Mouse (Mus musculus) lung, adult 2 months (tissue): ENCODE data around the gene Mark2. TPM values are rescaled to one million over a fixed set of nuclear protein-coding genes. Genes with fewer than 3 reads are reported as not detected.

Source experiments
- DNase-seq: peaks from one replicate; pipeline ENCODE4 v3.0.0; 2022
- H3K4me1 ChIP-seq: fragments of 200-500 bp; 2 replicates; pipeline ENCODE4 v1.6.1; 2011; ENCODE audit warnings: low read length; ENCODE audit not compliant: control insufficient read depth, insufficient read depth
- H3K4me3 ChIP-seq: fragments of 200-500 bp; replicated peaks from 2 replicates; pipeline ENCODE3; 2011; ENCODE audit warnings: low read depth, mild to moderate bottlenecking, control low read depth, low read length; ENCODE audit errors: extremely low read depth
- CTCF ChIP-seq: fragments of 200-500 bp; IDR thresholded peaks from 2 replicates; pipeline ENCODE4 v1.5.1; 2011; ENCODE audit warnings: mild to moderate bottlenecking, low read length, control low read depth; ENCODE audit not compliant: insufficient read depth
- POLR2A ChIP-seq: fragments of 200-500 bp; IDR thresholded peaks from 2 replicates; pipeline ENCODE4 v1.6.1; 2011; ENCODE audit warnings: low read depth, mild to moderate bottlenecking, control low read depth, low read length, borderline replicate concordance; ENCODE audit errors: extremely low read depth
- WGBS: fragments of 180-500 bp; shearing (Covaris S2); methylation state at CpG from one replicate; pipeline ENCODE4 v1.1.7; 2018; 5-methylcytosine and 5-hydroxymethylcytosine counted together
- polyA plus RNA-seq: library from polyadenylated mRNA; depleted of rRNA; stranded (reverse); fragments of >200 nt; gene quantifications from 2 replicates; pipeline ENCODE4 v1.2.3, GENCODE M21; 2012

Gene Mark2
- polyA plus RNA-seq, 1 experiment = 94.1 TPM

DNA sequence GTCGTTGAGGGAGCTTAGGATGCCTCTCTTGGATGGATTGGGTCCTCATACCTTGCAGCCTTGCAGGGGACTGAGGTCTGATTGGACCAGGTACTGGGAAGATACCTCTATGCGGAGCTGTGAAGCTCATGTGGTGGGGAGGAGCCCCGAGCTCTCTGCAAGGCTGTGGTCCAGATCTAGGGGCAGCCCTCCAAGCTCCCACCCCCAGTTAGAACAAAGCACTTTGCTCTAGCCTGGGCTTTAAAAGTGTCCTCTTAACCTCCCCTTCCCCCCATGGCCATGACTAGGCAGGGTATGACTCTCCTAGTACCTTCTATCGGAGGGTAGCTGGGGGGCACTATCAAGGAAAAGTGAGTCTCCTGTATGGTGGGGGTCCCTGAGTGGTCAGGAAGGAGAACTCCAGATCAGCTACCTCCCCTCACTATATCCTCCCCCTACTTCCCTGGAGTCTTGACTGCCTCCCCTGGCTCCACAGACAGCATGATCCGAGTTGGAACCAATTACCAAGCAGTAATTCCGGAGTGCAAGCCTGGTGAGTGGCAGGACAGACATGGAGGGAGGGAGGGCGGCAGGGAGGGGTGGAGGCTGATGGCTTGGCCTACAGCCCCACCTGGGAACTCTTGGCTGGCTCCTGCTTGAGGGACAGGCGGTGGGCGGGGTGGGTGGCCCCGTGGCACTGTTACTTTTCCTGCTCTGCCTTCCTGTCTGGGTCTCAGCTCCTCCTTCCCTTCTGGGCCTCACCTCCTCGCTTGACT, 72.2 kb downstream of the Mark2 start:
- DNase-seq = no peak
- TF ChIP-seq CTCF (no peak), POLR2A (no peak)
- H3K4me1 ChIP-seq = peaks cover 7% of the 10 kb centered on the region
- WGBS = 30% methylated on average over 11 of the region's 11 CpGs
- H3K4me3 ChIP-seq = no peak overlapping the region

DNA sequence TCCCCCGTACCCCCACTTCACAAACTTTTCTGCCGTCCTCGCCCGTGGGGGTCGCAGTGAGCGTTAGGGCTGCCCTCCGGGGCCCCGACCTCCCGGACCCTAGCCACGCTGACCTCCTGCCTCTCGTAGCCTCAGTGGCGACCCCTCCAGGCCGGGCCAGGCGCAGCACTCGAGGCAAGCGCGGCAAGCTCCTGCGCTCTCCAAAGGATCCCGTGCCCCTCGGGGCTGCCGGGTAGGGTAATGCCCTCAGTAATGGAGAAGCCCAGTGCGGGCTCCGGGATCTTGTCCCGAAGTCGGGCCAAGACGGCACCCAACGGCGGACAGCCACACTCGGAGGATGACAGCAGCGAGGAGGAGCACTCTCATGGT, 73.0 kb downstream of the Mark2 start:
- TF ChIP-seq CTCF = peak; percentile 49; the same call in 1 of the 2 replicates
- no peak for TF ChIP-seq POLR2A
- H3K4me1 ChIP-seq = peaks cover 7% of the 10 kb centered on the region
- DNase-seq = peak; percentile 70
- under 1% methylated on average over 30 of the region's 30 CpGs for WGBS
- peak overlapping the region; percentile 59 for H3K4me3 ChIP-seq

DNA sequence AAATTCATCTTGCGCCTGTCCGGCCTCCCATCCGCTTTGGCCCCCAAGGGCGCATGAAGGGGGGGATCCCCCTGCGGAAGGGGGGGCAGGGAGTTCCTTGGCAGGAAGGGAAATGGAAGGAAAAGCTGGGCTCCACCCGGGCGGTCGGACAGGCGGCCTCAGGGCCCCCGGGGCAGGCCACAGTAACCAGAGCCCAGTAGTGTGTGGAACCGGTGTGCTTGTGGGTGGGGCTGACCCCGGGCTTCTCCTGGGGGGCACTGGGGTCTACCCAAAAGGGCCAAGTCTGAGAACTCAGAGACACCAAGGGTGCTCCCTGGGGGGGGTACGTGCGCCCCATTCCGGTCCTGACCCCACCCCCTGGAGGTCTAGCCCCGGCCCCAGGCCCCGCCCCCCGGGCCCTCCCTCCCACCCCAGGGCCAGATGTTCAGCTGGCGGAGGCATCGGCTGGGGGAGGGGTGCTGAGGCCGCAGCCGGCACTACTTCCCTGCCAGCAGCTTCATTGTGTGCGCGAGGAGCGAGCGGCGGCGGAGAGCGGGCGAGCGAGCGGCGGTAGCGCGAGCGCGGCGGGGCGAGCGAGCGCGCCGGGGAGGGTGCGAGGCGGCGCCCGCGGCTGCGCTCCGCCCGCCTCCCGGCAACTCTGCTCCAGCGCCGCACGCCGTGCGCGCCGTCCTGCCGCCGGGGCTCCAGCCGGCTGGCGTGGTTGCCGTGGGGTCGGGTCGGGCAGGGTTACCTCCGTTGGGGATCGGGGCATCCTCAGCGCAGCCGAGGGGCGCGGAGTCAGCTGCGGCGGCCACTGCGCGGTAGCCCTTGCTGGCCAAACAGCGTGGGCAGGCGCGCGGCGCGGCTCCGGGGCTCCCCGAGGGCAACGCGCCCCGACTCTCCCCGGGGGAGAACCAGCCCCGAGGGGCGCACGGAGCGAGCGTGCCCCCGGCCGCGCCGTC, 73.6 kb downstream of the Mark2 start:
- DNase-seq = peak; percentile 71
- WGBS = under 1% methylated on average over 79 of the region's 97 CpGs
- H3K4me1 ChIP-seq = peaks cover 7% of the 10 kb centered on the region
- peak overlapping the region; percentile 59 for H3K4me3 ChIP-seq
- no peak for TF ChIP-seq POLR2A
- no peak for TF ChIP-seq CTCF

DNA sequence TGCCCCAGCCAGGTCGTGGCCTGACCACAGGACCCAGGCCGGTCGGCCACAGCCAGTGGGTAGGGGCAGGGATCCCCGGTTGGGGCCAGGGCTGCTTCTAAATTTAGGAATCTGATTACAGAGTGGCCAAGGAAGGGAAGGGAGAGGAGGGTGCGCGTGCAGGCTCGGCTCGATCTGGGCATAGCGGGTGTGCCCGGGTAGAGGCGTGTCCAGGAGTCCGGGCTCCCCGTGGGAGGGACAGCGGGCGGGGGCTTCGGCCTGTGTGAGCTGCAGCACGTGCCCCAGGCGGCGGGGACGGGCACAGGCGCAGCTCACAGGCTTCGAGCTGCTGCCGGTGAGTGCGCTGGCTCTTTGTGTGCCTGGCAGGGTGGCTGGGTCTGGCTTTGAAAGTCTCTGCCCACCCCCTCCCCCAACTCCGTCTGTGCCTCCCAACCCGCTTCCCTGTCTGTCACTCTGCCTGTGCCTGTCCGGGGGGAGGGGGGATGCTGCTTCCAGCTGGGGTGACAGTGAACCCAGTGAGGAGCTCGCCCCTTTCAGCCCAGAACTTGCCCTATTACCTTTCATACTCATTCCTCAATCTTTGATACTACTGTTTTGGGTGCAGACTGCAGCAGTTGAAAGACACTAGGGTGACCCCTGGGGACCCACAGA, 74.4 kb downstream of the Mark2 start, which contains the start of gene Rcor2:
TSS of gene Rcor2 (plus strand) at position 235 of the 651 bp plus-strand sequence.
- H3K4me1 ChIP-seq = peaks cover 7% of the 10 kb centered on the region
- WGBS = 3% methylated on average over 28 of the region's 28 CpGs
- DNase-seq = peak; percentile 59
- TF ChIP-seq POLR2A (no peak), CTCF (no peak)
- H3K4me3 ChIP-seq = peak within 1 kb of the TSS; percentile 59

DNA sequence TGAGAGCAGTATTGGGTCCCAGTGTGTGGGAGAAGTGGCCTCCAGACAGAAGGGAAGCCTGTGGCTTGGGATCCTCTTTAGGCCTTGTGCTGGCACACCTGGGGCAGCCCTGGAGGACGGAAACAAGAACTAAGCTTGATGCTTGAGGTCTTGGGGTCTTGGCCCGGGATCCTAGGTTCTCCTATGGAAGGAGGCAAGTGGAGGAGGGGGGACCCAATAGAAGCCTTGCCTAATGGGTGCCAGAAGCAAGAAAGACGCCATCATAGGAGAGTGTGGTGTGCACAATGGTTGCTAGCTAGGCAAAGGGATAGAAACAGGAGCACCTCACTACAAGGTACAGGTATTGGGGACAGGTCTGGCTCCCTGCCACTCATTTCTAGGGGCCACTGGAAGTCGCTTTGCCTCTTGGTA, 75.2 kb downstream of the Mark2 start:
- DNase-seq = no peak

DNA sequence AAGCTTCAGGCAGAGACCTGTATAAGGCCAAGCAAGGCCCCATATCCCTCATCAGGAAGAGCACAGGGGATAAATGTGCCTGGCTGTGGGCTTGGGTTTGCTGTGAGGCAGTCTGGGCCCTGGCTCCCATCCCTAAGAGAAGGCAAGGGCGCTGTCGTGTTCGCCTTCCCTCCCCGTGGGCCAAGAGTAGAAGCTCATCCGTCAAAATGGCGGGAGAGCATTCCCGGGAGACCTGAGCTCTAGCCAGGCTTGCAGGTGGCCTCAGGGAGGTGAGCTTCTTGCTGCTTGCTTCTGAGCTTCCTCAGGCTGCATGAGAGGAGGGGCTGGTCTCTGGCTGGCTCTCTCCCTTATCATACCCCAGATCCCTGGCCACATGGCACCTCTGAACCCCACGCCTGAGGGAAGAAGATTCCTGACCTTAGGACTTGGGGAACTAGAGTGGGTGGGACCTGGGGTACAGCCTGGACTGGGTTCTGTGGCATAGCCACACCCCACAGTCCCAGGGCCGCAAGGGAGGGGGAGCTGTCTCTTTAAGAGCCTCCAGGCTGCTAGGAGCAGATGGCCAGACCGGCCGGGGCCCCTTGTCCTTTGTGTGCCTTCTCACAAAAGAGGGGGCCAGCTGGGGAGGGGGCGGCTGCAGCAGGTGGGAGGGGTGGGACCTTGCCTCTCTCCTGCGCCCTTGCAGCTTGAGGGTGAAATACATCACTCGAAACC, 76.0 kb downstream of the Mark2 start:
- WGBS = 53% methylated on average over 14 of the region's 14 CpGs
- Histone ChIP-seq H3K4me3 (no peak overlapping the region), H3K4me1 (peaks cover 7% of the 10 kb centered on the region)
- TF ChIP-seq CTCF (no peak), POLR2A (no peak)
- DNase-seq = no peak

More for the DNA sequence above, 75.2 kb downstream of the Mark2 start:
- Histone ChIP-seq H3K4me3 (no peak overlapping the region), H3K4me1 (peaks cover 7% of the 10 kb centered on the region)
- 75% methylated on average over 4 of the region's 4 CpGs for WGBS
- TF ChIP-seq CTCF (no peak), POLR2A (no peak)

DNA sequence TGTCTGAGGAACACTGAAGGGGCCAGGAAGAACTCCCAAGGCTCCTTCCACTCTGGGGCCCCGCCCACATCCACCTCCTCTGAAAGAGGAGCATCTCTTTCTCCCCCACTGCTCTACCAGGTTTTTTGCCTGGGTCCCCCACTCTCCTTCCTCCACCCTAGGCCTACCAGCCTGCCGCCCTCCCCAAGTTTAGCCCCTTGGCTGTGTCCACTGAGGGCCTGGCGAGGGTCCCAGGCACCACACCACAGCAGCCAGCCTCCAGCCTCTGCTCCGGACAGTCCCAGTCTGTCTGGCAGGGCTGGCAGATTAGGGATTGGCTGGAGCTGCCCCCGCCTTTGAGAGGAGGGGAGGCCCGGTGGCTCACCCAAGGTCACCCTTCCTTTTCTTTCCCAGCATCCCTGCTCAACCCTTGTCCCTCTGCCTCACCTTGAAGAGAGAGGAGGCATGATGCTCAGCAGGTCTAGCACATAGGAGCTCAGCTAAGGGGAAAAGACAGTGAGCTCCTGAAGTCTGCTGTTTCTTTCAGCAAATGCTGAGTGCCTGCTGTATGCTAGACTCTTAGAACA, 76.8 kb downstream of the Mark2 start:
- Histone ChIP-seq H3K4me1 (peaks cover 7% of the 10 kb centered on the region), H3K4me3 (no peak overlapping the region)
- DNase-seq = no peak
- TF ChIP-seq POLR2A (no peak), CTCF (no peak)
- 40% methylated on average over 6 of the region's 6 CpGs for WGBS

DNA sequence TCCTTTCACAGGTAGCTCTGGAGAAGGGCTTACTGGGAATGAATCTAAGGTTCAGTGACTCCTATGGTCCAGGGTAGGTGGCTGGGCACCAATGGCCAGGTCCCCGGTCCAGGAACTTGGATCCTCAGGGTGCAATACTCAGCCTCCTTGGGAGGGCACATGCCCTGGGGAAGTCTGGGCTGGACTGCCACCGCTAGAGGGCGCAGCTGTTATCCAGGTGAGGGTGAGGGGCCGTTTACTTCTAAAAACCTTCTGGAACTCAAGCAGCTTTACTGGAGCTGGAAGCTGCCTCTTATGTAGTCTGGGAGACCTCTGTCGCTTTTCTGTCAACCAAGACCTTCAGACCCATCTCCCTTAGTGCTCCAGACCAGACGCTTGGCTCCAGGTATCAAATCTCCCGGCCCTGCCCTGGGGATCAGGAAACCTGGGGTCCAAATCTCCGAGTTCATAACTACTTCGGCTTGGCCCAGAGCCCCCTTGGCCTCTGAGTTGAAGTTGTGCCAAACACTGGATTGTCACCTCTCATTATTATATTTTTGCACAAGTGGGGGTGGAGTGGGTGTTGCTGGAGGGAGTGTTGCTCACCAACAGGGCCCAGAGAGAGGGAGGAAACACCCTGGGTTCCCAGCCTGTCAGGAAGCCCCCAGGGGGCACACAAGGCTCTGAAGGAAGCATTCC, 77.4 kb downstream of the Mark2 start:
- peak; percentile 85 for DNase-seq
- TF ChIP-seq POLR2A (no peak), CTCF (peak; percentile 90)
- no peak overlapping the region for H3K4me3 ChIP-seq
- WGBS = 17% methylated on average over 9 of the region's 9 CpGs
- H3K4me1 ChIP-seq = peaks cover 7% of the 10 kb centered on the region
